Comparison of ENCODE assay signal across 19 mouse cellular contexts in the genomic region with DNA sequence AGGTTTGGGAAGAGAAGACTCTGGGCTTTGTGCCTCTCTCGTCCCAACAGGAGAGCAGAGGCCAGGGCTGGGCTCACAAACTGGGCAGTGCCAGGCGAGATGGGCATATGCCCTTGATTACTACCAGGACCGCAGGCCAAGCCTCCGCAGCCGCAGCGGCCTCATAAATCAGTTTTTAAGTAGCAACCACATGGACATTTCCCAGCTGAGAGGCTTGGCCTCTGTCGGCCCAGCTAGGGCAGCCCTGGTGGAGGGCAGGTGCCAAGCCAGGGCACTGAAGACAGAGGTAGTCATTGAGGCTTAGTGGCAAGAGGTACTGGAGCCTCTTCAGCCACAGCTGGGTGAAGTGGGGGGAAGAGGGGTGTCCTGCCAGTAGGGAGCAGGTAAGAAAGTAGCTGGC. TPM values are rescaled to one million over a fixed set of nuclear protein-coding genes. Genes with fewer than 3 reads are reported as not detected.
"Had no signal": no experiment of that assay in that cellular context is flagged by ENCODE, and none has a peak within 500 bp of the region (broad histone marks: within the 10 kb centered on the region; RNA-seq: fewer than 3 reads in every experiment).

No protein-coding gene starts in this region.

- DNase-seq: kidney, adult 8-10 months; kidney, postnatal 25 days; layer of hippocampus, adult 9-11 months; lung, adult 2 months; lung, postnatal 36 days; right cerebral cortex, postnatal 4 days; spleen, adult 18-20 months; thymus, adult 18-20 months; thymus, postnatal 14 days had no signal

- H3K36me3 ChIP-seq: limb, embryonic 10.5 days; liver, embryonic 15.5 days; midbrain, embryonic 15.5 days had no signal

- H3K27ac ChIP-seq: limb, embryonic 10.5 days; liver, embryonic 15.5 days; midbrain, embryonic 15.5 days had no signal

- H3K4me3 ChIP-seq: limb, embryonic 10.5 days; liver, embryonic 15.5 days; midbrain, embryonic 15.5 days had no signal

- H3K9me3 ChIP-seq: limb, embryonic 10.5 days; liver, embryonic 15.5 days; midbrain, embryonic 15.5 days had no signal

- H3K9ac ChIP-seq: liver, embryonic 15.5 days; midbrain, embryonic 15.5 days had no signal

- H3K4me2 ChIP-seq: liver, embryonic 11.5 days; liver, embryonic 15.5 days; midbrain, embryonic 15.5 days had no signal

- H3K4me1 ChIP-seq: liver, embryonic 15.5 days had no signal

- ATAC-seq: lung, postnatal 0 days; midbrain, embryonic 15.5 days had no signal

RNA-seq across cellular contexts. Expression of gene Neurod2, which starts 12.0 kb away (rescaled TPM):
- total RNA-seq: megakaryocyte progenitor cell, adult 5-6 weeks; monocyte, adult 5-6 weeks; neutrophil, adult 5-6 weeks had no signal
- polyA plus RNA-seq: kidney, embryonic 16.5 days; limb, embryonic 10.5 days; liver, embryonic 15.5 days; lung, adult 2 months; lung, postnatal 0 days; stomach, embryonic 14.5 days had no signal

RNA-seq across cellular contexts. Expression of gene Ppp1r1b, which starts 30.7 kb away (rescaled TPM):
- total RNA-seq: megakaryocyte progenitor cell, adult 5-6 weeks; monocyte, adult 5-6 weeks; neutrophil, adult 5-6 weeks had no signal
